Mouse (Mus musculus) cerebellum, postnatal 10 days (tissue): ENCODE measurements at regions not wholly inside any gene's neighbourhood (a gene's known extent, or its start where the extent isn't known, plus 50 kb on each side); places are given as distances from the start of the nearest gene placed in this dataset.

ENCODE experiments used
- DNase-seq, 2 experiments: peaks; one replicate each; pipeline ENCODE4 v3.0.0; 2021; ENCODE audit warnings: mixed read lengths in 2 of 2

DNA sequence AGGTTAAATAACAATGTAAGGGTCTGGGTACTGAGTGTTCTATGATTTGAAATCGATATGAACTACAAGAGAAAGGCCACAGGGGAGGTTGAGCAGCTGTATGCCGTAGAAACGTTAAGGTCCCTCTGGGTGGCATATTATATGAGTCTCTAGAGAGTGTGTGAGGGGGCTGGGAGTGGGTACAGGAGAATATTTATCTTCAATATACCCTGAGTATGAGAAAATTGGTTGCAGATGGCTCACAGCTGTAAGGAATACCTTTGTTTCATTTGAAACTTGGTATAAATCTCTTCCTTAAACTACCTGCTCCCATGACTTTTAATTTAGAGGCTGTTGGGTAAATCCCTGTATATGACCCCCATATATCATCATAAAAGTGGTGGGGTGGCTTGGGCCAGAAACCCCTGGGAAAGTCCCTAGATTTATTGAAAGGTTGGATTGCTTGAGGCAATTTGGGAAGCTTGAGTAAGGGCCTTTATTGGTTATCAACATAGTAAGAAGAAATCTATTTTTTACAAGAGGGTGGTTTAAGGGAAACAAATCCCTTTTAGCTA lies 128.7 kb upstream of the Prkg2 start:
- DNase-seq: no peak

DNA sequence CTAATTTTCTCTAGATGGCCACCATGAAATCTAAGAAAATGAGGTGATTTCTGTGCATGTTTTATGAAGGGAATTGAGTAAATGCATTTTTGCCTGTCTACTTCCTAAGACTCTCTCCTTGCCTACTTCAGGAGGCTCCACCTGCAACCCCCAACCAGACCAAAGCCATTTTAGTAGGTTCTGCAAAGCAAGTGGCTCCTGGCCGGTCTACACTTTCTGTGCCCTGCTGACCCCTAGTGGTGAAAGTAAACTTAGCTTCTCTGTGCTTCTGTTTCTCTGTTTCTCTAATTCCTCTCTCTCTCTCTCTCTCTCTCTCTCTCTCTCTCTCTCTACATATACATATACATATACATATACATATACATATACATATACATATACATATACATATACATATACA lies 120.8 kb upstream of the Prkg2 start:
- DNase-seq: peak; percentile 81 to 89

DNA sequence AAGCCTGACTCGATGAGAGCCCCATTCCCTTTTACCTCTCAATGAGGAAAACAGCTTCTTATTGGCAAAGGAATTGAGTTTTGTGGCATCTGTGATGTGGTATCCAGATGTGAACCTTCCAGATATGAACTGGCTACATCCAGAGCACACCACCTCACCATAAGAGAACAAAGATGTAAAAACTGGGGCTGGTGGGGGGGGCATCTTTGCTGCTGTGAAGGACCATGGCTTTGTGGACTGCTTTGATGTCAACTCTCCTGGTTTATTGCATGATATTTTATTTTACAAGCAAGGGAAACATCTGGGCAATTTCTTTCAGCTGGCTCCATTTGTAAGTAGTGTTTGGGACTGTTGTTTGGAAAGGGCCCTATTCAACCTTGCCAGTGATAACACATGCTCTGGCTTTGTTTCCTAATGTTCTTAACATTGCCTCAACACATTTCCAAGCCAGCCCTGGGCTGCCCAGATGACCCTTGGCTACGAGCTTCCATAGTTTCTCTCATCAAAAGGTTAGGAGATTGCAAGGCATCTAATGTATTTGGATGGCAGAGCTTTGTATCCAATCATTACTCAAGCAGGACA lies 116.2 kb upstream of the Prkg2 start:
- no peak for DNase-seq

DNA sequence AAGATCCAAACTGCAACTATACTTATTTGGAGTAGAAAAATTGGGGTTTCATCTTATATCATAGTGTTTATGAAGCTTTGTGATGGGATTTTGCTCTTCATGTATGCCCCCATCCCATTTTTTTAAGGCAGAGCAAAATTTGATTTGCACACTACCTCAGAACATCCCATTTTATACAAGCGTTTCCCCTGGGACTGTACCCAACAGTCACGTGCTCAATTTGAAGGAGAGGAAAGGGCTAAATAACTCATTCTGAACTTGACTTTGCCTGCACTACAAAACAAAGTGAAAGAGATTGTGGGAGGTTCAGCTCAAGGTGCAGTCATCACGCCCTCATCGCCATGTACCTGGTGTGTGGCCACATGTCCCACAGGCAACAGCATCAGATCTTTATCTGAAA lies 115.1 kb upstream of the Prkg2 start:
- DNase-seq: no peak

DNA sequence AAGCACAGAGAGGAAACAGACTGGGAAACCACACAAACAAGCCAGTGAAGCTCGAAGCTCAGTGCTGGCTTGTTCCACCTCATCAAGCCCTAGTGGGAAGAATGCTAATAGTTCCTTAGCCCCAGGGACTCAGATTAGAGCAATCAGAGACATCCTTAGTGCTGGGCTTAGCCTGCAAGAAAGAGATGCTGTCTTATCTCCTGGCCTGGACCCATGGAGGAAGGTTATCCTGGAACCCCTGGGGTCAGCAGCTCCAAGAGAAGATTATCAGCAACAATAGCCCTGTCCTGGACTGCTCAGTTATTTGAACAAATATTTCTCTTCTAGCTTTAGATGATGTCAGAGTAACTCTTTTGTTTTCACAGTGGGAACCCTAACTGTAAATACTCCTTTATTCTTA lies 112.8 kb upstream of the Prkg2 start:
- DNase-seq: no peak

DNA sequence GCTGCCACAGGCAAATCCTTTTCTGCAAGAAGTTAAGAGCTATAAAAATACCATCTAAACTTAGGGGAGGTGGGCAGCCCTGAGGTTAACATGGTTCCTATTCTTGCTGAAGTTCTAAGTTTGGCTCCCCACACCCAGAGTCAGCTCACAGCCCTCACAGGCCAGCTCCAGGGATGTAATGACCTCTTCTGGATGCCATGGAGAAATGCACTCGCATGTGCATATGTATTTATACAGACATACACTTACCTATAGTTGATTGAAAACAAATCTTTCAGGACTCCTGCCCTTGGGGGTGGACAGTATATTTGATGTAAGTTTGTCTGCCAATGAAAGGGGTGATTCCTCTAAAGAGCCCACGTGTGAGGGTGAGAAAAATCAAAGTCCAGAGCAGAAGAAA lies 95.5 kb upstream of the Prkg2 start:
- DNase-seq: no peak

DNA sequence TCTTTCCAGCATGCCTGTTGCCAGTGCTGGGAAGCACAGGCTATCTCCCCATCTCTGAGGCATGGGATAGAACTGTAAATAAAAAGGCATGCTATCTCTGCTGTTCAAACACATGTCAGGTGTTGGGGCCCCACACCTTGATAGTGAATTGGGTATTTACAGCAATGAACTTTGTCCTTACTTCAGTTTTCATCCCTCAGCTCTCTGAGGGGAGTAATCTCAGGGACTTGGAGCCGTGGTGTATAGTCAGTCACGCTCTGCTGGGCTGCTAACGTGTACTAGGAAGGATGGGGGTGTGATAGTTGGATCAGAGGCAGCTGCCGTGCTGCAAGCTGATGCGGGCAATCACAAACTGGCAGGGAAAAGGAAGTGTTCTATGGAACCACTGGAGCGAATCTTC lies 91.5 kb upstream of the Prkg2 start:
- DNase-seq: no peak

DNA sequence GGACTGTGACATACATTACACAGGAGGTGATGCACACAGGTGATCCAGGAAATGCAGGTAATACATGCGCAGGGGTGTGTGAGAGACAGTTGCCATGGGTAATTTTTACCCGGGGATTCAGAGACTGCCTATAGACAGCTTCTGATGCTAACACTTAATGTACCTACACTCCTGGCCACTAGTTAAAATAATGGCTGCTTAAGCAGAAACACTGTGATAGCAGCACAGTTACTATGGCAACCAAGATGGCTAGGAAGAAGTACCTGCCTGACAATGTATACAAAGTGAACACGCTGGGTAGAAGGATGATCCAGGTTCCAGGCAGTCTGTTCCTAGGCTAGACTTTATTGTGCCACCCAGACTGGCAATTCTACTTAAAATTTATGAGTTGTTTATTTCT lies 88.3 kb upstream of the Prkg2 start:
- DNase-seq: no peak

DNA sequence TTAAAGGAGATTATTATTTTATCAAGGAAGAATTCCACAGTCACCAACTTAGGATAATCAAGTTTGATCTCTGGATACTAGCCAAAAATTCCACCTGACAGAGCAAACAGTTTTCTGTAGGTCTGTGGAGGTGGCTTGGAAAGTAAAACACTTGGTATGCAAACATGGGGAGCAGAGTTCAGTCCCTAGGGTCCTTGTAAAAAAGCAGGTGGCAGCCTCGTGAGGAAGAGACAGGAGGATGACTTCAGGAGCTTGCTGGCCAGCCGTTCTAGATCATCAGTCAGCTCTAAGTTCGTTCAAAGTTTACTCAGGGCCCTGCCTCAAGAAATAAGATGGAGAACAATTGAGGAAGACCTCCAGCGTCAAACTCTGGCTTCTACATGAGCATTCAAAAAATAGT lies 74.6 kb upstream of the Prkg2 start:
- DNase-seq: no peak

DNA sequence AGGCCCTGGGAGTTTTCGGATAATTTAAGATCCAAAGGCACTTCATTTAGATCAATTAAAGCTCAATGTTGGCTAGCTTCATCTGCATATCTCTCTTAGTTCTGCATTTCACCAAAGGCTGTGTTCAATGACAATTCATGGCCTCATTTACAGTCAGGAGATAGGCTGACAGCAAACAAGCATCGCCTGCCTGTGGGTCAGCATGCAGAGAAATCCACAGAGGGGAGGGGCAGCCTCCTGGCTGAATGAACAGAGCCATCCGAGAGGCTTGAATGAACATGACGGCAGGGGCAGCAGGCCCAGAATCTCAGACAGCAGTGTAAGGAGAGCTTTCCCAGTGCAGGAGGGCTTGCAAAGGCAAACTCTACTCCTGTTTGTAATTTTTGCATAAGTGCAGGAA lies 74.1 kb upstream of the Prkg2 start:
- DNase-seq: peak; percentile 63 to 74

DNA sequence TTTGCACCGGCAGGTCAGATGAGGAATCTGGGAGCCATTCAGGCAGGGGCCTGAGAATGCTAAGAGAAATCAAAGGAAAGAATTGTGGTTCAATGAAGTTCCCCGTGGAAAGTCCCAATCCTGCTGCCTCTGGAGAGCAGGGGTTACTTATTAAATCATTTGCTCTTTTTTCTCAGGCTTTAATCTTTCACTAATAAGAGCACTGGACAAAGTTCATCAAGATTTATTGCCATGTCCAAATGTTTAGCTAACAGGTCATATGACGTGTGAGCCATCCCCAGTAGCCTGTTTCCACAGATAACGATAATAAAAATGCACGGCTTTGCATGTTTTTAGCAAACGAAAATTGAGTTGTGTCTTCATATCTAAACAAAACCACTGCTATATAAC lies 62.6 kb upstream of the Prkg2 start:
- no peak for DNase-seq

DNA sequence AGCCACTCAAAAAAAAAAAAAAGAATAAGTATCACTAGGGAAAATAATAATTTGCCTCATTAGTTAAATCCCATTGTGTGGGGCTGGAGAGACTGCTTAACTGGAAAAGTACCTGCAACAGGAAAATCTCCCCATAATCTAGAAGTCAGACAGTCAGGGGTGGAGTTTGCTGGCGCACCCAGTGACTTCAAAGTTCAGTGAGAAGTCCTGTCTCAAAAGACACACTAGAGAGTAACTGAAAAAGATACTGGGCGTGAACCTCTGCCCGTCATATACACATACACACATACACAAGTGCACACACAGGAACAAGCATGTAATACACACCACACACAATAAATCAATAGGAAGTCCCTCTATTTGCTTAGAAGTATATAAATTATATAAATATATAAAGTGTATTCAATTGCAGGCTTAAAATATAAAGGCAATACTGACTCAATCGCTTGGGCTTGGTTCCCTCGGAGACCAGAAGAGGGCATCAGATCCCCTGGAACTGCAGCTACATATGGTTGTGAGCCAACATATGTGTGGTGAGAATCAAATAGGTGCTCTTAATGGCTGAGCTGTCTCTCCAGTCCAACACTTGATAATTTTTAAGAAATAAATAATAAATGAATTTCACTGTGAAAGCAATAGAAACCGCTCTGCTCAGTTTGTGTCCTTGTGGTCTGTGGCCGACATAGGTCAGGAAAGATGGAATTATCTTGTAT lies 62.0 kb upstream of the Prkg2 start:
- no peak for DNase-seq
